Comparison of ENCODE assay signal across 10 mouse cellular contexts in genomic region chr5:121450476-121450875, GRCm38 (mm10). TPM values are rescaled to one million over a fixed set of nuclear protein-coding genes. Genes with fewer than 3 reads are reported as not detected.
DNase-seq lines count a peak whose midpoint lies in the region; ATAC-seq and TF ChIP-seq lines count a peak whose summit lies in the region.
"Had no signal": no experiment of that assay in that cellular context is flagged by ENCODE, and none has a peak within 500 bp of the region (broad histone marks: within the 10 kb centered on the region; RNA-seq: fewer than 3 reads in every experiment).

No protein-coding gene starts in this region.

- no peaks in the 10 kb centered on the region for H3K9me3 ChIP-seq in heart, embryonic 14.5 days (ENCODE audit: control insufficient read depth, low read length)
- H3K9me3 ChIP-seq in MEL (replicated peaks; ENCODE audit: insufficient read depth, low read length) = no peaks in the 10 kb centered on the region
- no peaks in the 10 kb centered on the region for H3K9me3 ChIP-seq in hindbrain, embryonic 15.5 days
- no peaks in the 10 kb centered on the region for H3K9me3 ChIP-seq in liver, embryonic 15.5 days (replicated peaks)

- intact Hi-C loops in heart, postnatal 10 days (cut with DNase I) = loop anchor here (5.0 kb wide), 2 partner anchors 142 to 262 kb away; partner anchors contain the start of genes Aldh2 and Atxn2

- peaks cover 20 to 25% of the 10 kb centered on the region in 2 experiments for H3K4me1 ChIP-seq in heart, embryonic 14.5 days (ENCODE audit: control insufficient read depth in 2 of 2, insufficient read depth in 2 of 2, low read length in 2 of 2)
- peaks cover under 1 to 19% of the 10 kb centered on the region in 2 experiments; a peak in 2 of 4 replicates for H3K4me1 ChIP-seq in MEL (ENCODE audit: control insufficient read depth in 1 of 2, insufficient read depth in 2 of 2, low read length in 2 of 2)
- peaks cover 27% of the 10 kb centered on the region for H3K4me1 ChIP-seq in hindbrain, embryonic 15.5 days (replicated peaks)
- H3K4me1 ChIP-seq in liver, embryonic 15.5 days (replicated peaks) = peaks cover 48% of the 10 kb centered on the region

- no peak for TF ChIP-seq POLR2A in MEL (IDR thresholded peaks at IDR 0.05; ENCODE audit: control insufficient read depth in 1 of 2, insufficient read depth in 1 of 2, low read depth in 1 of 2, low read length in 2 of 2, poor library complexity in 1 of 2)

- H3K79me2 ChIP-seq in MEL (ENCODE audit: control insufficient read depth, insufficient read depth, low read length, poor library complexity) = peaks cover 20% of the 10 kb centered on the region

- no peak overlapping the region for H3K4me3 ChIP-seq in heart, embryonic 14.5 days (ENCODE audit: control insufficient read depth in 1 of 2, insufficient read depth in 1 of 2, low read depth in 1 of 2, low read length in 2 of 2)
- H3K4me3 ChIP-seq in MEL (ENCODE audit: control insufficient read depth in 1 of 2, insufficient read depth in 1 of 2, low read depth in 2 of 2, low read length in 2 of 2) = no peak overlapping the region
- H3K4me3 ChIP-seq in hindbrain, embryonic 15.5 days = peak overlapping the region; percentile 99; the same call in 1 of the 2 replicates
- peak overlapping the region; percentile 83 for H3K4me3 ChIP-seq in liver, embryonic 15.5 days (replicated peaks)

- no peak for TF ChIP-seq CTCF in MEL (IDR thresholded peaks at IDR 0.05 in 2 of 3, conservative IDR thresholded peaks at IDR 0.05 in 1 of 3; ENCODE audit: control insufficient read depth in 1 of 3, insufficient read depth in 1 of 3, low read depth in 2 of 3, low read length in 3 of 3, poor library complexity in 1 of 3, severe bottlenecking in 1 of 3)

- H3K27ac ChIP-seq in heart, embryonic 14.5 days (replicated peaks in 1 of 2; ENCODE audit: control insufficient read depth in 1 of 2, insufficient read depth in 1 of 2, low read depth in 2 of 2, low read length in 2 of 2) = no peak overlapping the region
- no peak overlapping the region for H3K27ac ChIP-seq in MEL (ENCODE audit: control insufficient read depth, low read depth, low read length)
- no peak overlapping the region for H3K27ac ChIP-seq in hindbrain, embryonic 15.5 days (replicated peaks)
- peak overlapping the region; percentile 21 for H3K27ac ChIP-seq in liver, embryonic 15.5 days (replicated peaks)

- TF ChIP-seq RAD21 in MEL (IDR thresholded peaks at IDR 0.05; ENCODE audit: low read depth, low read length) = no peak

- peak overlapping the region; percentile 77; the same call in 1 of the 2 replicates for H3K4me2 ChIP-seq in heart, embryonic 14.5 days (ENCODE audit: low read length)
- H3K4me2 ChIP-seq in hindbrain, embryonic 15.5 days = peak overlapping the region; percentile 90
- H3K4me2 ChIP-seq in liver, embryonic 15.5 days = peak overlapping the region; percentile 96

- no peak for ATAC-seq in heart, embryonic 14.5 days (ENCODE audit: insufficient number of reproducible peaks, insufficient read depth, low FRiP score, low read depth)
- no peak for ATAC-seq in hindbrain, embryonic 15.5 days (ENCODE audit: low FRiP score, low read depth)
- ATAC-seq in liver, embryonic 15.5 days (ENCODE audit: insufficient read depth) = no peak

- no peak for DNase-seq in heart, postnatal 10 days
- peak; percentile 28 for DNase-seq in MEL (ENCODE audit: low read depth, low spot score)
- no peak for DNase-seq in ovary, postnatal 36 days (ENCODE audit: low spot score)
- DNase-seq in left cerebral cortex, adult 11 months (ENCODE audit: low spot score) = no peak
- DNase-seq in adrenal gland, adult 8-10 months = no peak

- TF ChIP-seq EP300 in MEL (IDR thresholded peaks at IDR 0.05; ENCODE audit: low read depth in 1 of 2, low read length in 2 of 2) = no peak

- H3K27me3 ChIP-seq in heart, embryonic 14.5 days (ENCODE audit: control insufficient read depth, insufficient read depth, low read length) = no peaks in the 10 kb centered on the region
- no peaks in the 10 kb centered on the region for H3K27me3 ChIP-seq in MEL (ENCODE audit: control insufficient read depth in 1 of 2, insufficient read depth in 2 of 2, low read length in 2 of 2)
- H3K27me3 ChIP-seq in hindbrain, embryonic 15.5 days = no peaks in the 10 kb centered on the region
- no peaks in the 10 kb centered on the region for H3K27me3 ChIP-seq in liver, embryonic 15.5 days

- H3K36me3 ChIP-seq in heart, embryonic 14.5 days (ENCODE audit: control insufficient read depth, insufficient read depth, low read length) = peaks cover 46% of the 10 kb centered on the region
- H3K36me3 ChIP-seq in MEL (ENCODE audit: control insufficient read depth in 1 of 2, insufficient read depth in 2 of 2, low read length in 2 of 2) = peaks cover 3 to 14% of the 10 kb centered on the region in 2 experiments; a peak in 3 of 4 replicates
- H3K36me3 ChIP-seq in hindbrain, embryonic 15.5 days = peaks cover 33% of the 10 kb centered on the region
- peaks cover 44% of the 10 kb centered on the region for H3K36me3 ChIP-seq in liver, embryonic 15.5 days (replicated peaks)

- 85% methylated on average over 9 of the region's 9 CpGs for WGBS in heart, embryonic 14.5 days
- WGBS in hindbrain, embryonic 15.5 days = 76% methylated on average over 9 of the region's 9 CpGs
- 65% methylated on average over 9 of the region's 9 CpGs for WGBS in liver, embryonic 15.5 days (ENCODE audit: insufficient replicate concordance)

- H3K9ac ChIP-seq in heart, embryonic 14.5 days (ENCODE audit: low read length) = no peak overlapping the region
- no peak overlapping the region for H3K9ac ChIP-seq in MEL (ENCODE audit: control insufficient read depth, low read depth, low read length, poor library complexity, severe bottlenecking)
- peak overlapping the region; percentile 97; the same call in 1 of the 2 replicates for H3K9ac ChIP-seq in hindbrain, embryonic 15.5 days
- H3K9ac ChIP-seq in liver, embryonic 15.5 days = no peak overlapping the region

TF ChIP-seq in MEL, 35 proteins besides CTCF, POLR2A, EP300 and RAD21 (continues in another document):
- no peak for TF ChIP-seq POLR2AphosphoS5 (IDR thresholded peaks at IDR 0.05; ENCODE audit: borderline replicate concordance, low read depth, low read length)
- no peak for TF ChIP-seq KAT2A (conservative IDR thresholded peaks at IDR 0.05; ENCODE audit: low read depth, low read length)
- no peak for TF ChIP-seq E2F4 (IDR thresholded peaks at IDR 0.05; ENCODE audit: borderline replicate concordance, low read depth, low read length)
- TF ChIP-seq MAZ (IDR thresholded peaks at IDR 0.05; ENCODE audit: low read depth, low read length) = no peak
- TF ChIP-seq ZNF384 (IDR thresholded peaks at IDR 0.05; ENCODE audit: low read depth, low read length) = no peak
- no peak for TF ChIP-seq RCOR1 (IDR thresholded peaks at IDR 0.05; ENCODE audit: low read depth, low read length)
- no peak for TF ChIP-seq UBTF (IDR thresholded peaks at IDR 0.05; ENCODE audit: borderline replicate concordance, insufficient read depth, low read depth, low read length)
- TF ChIP-seq GATA1 (IDR thresholded peaks at IDR 0.05; ENCODE audit: low read depth, low read length) = no peak
- no peak for TF ChIP-seq ELF1 (IDR thresholded peaks at IDR 0.05; ENCODE audit: low read depth, low read length)
- no peak for TF ChIP-seq MAFK (IDR thresholded peaks at IDR 0.05; ENCODE audit: borderline replicate concordance, low read depth, low read length)
- no peak for TF ChIP-seq GABPA (IDR thresholded peaks at IDR 0.05; ENCODE audit: low read depth, low read length)
- no peak for TF ChIP-seq ZKSCAN1 (IDR thresholded peaks at IDR 0.05; ENCODE audit: low read depth, low read length)
- no peak for TF ChIP-seq CHD1 (IDR thresholded peaks at IDR 0.05; ENCODE audit: low read depth, low read length)

RNA-seq across cellular contexts. Expression of gene Tmem116, which starts 1.2 kb away (rescaled TPM):
- polyA plus RNA-seq in heart, embryonic 14.5 days (2014; fragmentation: Nextera tagmentation; extraction: Ambion mirVana) = 4.2 TPM in 2 replicates
- total RNA-seq in heart, postnatal 10 days (2021) = 1 to 10 TPM; 5.9 to 7.3 TPM
- total RNA-seq in MEL (2012; rRNA removed) = 1.6 and 1.7 TPM in 2 replicates
- 1 to 10 TPM in 1 of 2 experiments, not detected in 1; 2.6 TPM for polyA plus RNA-seq in MEL (2012; ENCODE audit: insufficient read depth in 1 of 2, insufficient read length in 2 of 2, low read depth in 1 of 2, low replicate concordance in 2 of 2, missing spikeins in 1 of 2)
- polyA plus RNA-seq in hindbrain, embryonic 15.5 days (2015; fragmentation: Nextera tagmentation; extraction: Ambion mirVana) = 2.0 and 2.6 TPM in 2 replicates
- polyA plus RNA-seq in liver, embryonic 15.5 days (2015; fragmentation: Nextera tagmentation; extraction: Ambion mirVana) = 0.39 and 0.81 TPM in 2 replicates
- total RNA-seq in adrenal gland, adult 8-10 months (2022) = 1 to 10 TPM; 3.2 to 7.3 (median 4.5) TPM

RNA-seq across cellular contexts. Expression of gene Erp29, which starts 1.8 kb away (rescaled TPM):
- 121 and 123 TPM in 2 replicates for polyA plus RNA-seq in heart, embryonic 14.5 days (2014; fragmentation: Nextera tagmentation; extraction: Ambion mirVana)
- 100 to 1,000 TPM; 112 TPM for total RNA-seq in heart, postnatal 10 days (2021)
- total RNA-seq in MEL (2012; rRNA removed) = 159 and 167 TPM in 2 replicates
- 100 to 1,000 TPM in 1 of 2 experiments, not detected in 1; 244 TPM for polyA plus RNA-seq in MEL (2012; ENCODE audit: insufficient read depth in 1 of 2, insufficient read length in 2 of 2, low read depth in 1 of 2, low replicate concordance in 2 of 2, missing spikeins in 1 of 2)
- polyA plus RNA-seq in hindbrain, embryonic 15.5 days (2015; fragmentation: Nextera tagmentation; extraction: Ambion mirVana) = 187 and 189 TPM in 2 replicates
- polyA plus RNA-seq in liver, embryonic 15.5 days (2015; fragmentation: Nextera tagmentation; extraction: Ambion mirVana) = 87.0 and 94.4 TPM in 2 replicates
- total RNA-seq in adrenal gland, adult 8-10 months (2022) = 100 to 1,000 TPM; 105 to 121 (median 115) TPM

RNA-seq across cellular contexts. Expression of gene Naa25, which starts 52.7 kb away (rescaled TPM):
- polyA plus RNA-seq in heart, embryonic 14.5 days (2014; fragmentation: Nextera tagmentation; extraction: Ambion mirVana) = 30.9 and 32.8 TPM in 2 replicates
- 10 to 100 TPM; 22.1 to 23.5 TPM for total RNA-seq in heart, postnatal 10 days (2021)
- 53.0 and 56.4 TPM in 2 replicates for total RNA-seq in MEL (2012; rRNA removed)
- polyA plus RNA-seq in MEL (2012; ENCODE audit: insufficient read depth in 1 of 2, insufficient read length in 2 of 2, low read depth in 1 of 2, low replicate concordance in 2 of 2, missing spikeins in 1 of 2) = 10 to 100 TPM in 1 of 2 experiments, not detected in 1; 59.6 TPM
- polyA plus RNA-seq in hindbrain, embryonic 15.5 days (2015; fragmentation: Nextera tagmentation; extraction: Ambion mirVana) = 52.2 and 53.6 TPM in 2 replicates
- polyA plus RNA-seq in liver, embryonic 15.5 days (2015; fragmentation: Nextera tagmentation; extraction: Ambion mirVana) = 19.2 and 20.0 TPM in 2 replicates
- 10 to 100 TPM; 33.4 to 40.0 (median 35.9) TPM for total RNA-seq in adrenal gland, adult 8-10 months (2022)

RNA-seq across cellular contexts. Expression of gene Adam1b, which starts 52.8 kb away (rescaled TPM):
- 0.18 and 0.26 TPM in 2 replicates for polyA plus RNA-seq in heart, embryonic 14.5 days (2014; fragmentation: Nextera tagmentation; extraction: Ambion mirVana)
- not detected for total RNA-seq in heart, postnatal 10 days (2021)
- not detected in 2 replicates for total RNA-seq in MEL (2012; rRNA removed)
- under 1 TPM in 1 of 2 experiments, not detected in 1; 0.06 TPM for polyA plus RNA-seq in MEL (2012; ENCODE audit: insufficient read depth in 1 of 2, insufficient read length in 2 of 2, low read depth in 1 of 2, low replicate concordance in 2 of 2, missing spikeins in 1 of 2)
- polyA plus RNA-seq in hindbrain, embryonic 15.5 days (2015; fragmentation: Nextera tagmentation; extraction: Ambion mirVana) = 0.10 and 0.14 TPM in 2 replicates
- not detected in 2 replicates for polyA plus RNA-seq in liver, embryonic 15.5 days (2015; fragmentation: Nextera tagmentation; extraction: Ambion mirVana)
- total RNA-seq in adrenal gland, adult 8-10 months (2022) = under 1 TPM in 2 of 4 experiments, not detected in 2; 0.12 to 0.16 TPM
- total RNA-seq: adrenal gland, postnatal 36 days; hematopoietic stem cell, adult 5-6 weeks had no signal

Comparison
In these comparisons a context has a peak if more than half of its experiments do, and no peak if none do; other contexts are left out.
1. H3K4me3 ChIP-seq: peak in hindbrain, embryonic 15.5 days (single experiment) and liver, embryonic 15.5 days (single experiment); none in heart, embryonic 14.5 days (0 of 2) and MEL (0 of 2).
2. Peak in every context shown above with its lines, with median percentiles within 50 percentile points of each other: H3K4me2 ChIP-seq.